Mouse (Mus musculus) forebrain, embryonic 15.5 days (tissue): ENCODE measurements at regions not wholly inside any gene's neighbourhood (a gene's known extent, or its start where the extent isn't known, plus 50 kb on each side); places are given as distances from the start of the nearest gene placed in this dataset.

Experiments
- ATAC-seq: fragments of 200-750 bp; cut with Nextera tagmentation; replicated peaks from 2 replicates; pipeline ENCODE4 v1.8.0; 2017; ENCODE audit warnings: mild to moderate bottlenecking, moderate TSS enrichment, moderate library complexity
- H3K27ac ChIP-seq: fragments of 300-500 bp; sonication (generic); replicated peaks from 2 replicates; pipeline ENCODE4 v1.5.1; 2015; ENCODE audit warnings: mild to moderate bottlenecking, inconsistent platforms
- H3K27me3 ChIP-seq: fragments of 300-500 bp; sonication (generic); 2 replicates; pipeline ENCODE4 v1.6.1; 2015; ENCODE audit warnings: inconsistent platforms
- H3K36me3 ChIP-seq: fragments of 300-500 bp; sonication (generic); 2 replicates; pipeline ENCODE4 v1.6.1; 2015; ENCODE audit warnings: mild to moderate bottlenecking, inconsistent platforms
- H3K4me1 ChIP-seq: fragments of 300-500 bp; sonication (generic); 2 replicates; pipeline ENCODE4 v1.6.1; 2015; ENCODE audit warnings: inconsistent platforms
- H3K4me2 ChIP-seq: fragments of 300-500 bp; sonication (generic); replicated peaks from 2 replicates; pipeline ENCODE4 v1.6.1; 2015; ENCODE audit warnings: mild to moderate bottlenecking, inconsistent platforms
- H3K4me3 ChIP-seq: fragments of 300-500 bp; sonication (generic); 2 replicates; pipeline ENCODE4 v1.5.1; 2015; ENCODE audit warnings: mild to moderate bottlenecking, inconsistent platforms
- H3K9ac ChIP-seq: fragments of 300-500 bp; sonication (generic); replicated peaks from 2 replicates; pipeline ENCODE4 v1.6.1; 2015; ENCODE audit warnings: mild to moderate bottlenecking, inconsistent platforms
- H3K9me3 ChIP-seq: fragments of 300-500 bp; sonication (generic); 2 replicates; pipeline ENCODE4 v1.6.1; 2016; ENCODE audit warnings: inconsistent platforms
- WGBS: fragments of 180-500 bp; shearing (Covaris S2); methylation state at CpG from one replicate; pipeline ENCODE4 v1.1.7; 2015; ENCODE audit warnings: mixed read lengths; 5-methylcytosine and 5-hydroxymethylcytosine counted together

- no peaks in the 10 kb centered on the region for H3K27me3 ChIP-seq
- no peaks in the 10 kb centered on the region for H3K36me3 ChIP-seq
- H3K4me1 ChIP-seq, result no peaks in the 10 kb centered on the region
- H3K9ac ChIP-seq, result no peak overlapping the region
- H3K27ac ChIP-seq, result no peak overlapping the region
- no peak overlapping the region for H3K4me3 ChIP-seq
- ATAC-seq, result no peak
- H3K9me3 ChIP-seq, result no peaks in the 10 kb centered on the region
- no peak overlapping the region for H3K4me2 ChIP-seq
Observed at GRCm38 (mm10) chr8:50180682-50181081, 1336.9 kb upstream of the Tenm3 start.

DNA sequence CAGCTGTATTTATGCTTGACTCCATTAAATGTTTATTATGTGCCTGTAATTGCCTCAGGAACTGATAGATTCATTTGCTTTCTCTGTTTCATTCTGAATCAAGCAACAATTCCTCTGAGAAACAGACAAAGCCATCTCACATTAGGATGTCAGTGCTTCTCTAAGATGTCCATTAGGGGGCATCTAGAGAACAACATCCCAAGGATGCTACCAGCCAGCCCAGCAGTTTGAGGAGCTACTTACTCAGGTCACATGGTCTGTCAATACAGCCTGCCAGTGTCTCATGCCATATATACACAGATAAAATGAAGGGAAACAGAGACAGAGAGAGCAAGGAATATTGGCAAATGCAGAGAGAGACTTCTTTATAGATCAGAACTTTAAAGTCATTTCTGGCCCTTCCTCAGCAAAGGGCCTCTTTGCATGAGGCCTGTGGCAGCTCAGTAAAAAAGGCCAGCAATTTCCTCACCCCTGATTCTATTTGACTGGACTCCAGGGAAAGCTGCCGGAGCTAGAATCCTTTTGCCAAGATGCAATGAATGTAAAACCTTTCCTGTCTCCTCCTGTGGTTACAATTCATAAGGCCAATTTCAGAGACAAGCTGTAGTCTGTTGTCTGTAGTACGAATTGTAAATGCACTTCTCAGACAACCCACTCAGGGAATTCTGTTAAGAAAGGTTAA is 1321.2 kb upstream of the Tenm3 start:
- no peaks in the 10 kb centered on the region for H3K36me3 ChIP-seq
- no peak overlapping the region for H3K4me2 ChIP-seq
- 59% methylated on average over 2 of the region's 2 CpGs for WGBS
- ATAC-seq, result no peak
- H3K9me3 ChIP-seq, result no peaks in the 10 kb centered on the region
- no peaks in the 10 kb centered on the region for H3K4me1 ChIP-seq
- no peak overlapping the region for H3K9ac ChIP-seq
- no peaks in the 10 kb centered on the region for H3K27me3 ChIP-seq
- H3K4me3 ChIP-seq, result no peak overlapping the region
- H3K27ac ChIP-seq, result no peak overlapping the region

DNA sequence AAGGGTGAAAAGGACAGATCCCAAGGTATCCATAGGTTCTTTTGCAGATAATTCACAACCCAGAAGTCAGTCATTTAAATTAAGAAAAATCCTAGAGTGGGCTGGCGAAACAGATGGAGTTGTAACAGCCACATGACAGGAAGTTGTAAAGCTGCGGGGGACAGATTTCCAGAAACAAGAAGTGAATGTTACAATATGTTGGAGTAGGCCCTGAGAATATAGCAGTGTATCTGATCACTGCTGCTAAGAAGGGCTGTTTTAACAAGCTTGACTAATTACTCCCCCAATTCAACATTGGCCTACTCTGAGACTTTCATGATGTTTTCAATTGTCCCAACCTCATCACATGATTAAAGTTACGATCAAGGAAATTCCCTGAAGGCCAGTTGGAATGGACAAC is 1317.3 kb upstream of the Tenm3 start:
- Histone ChIP-seq H3K4me3 (no peak overlapping the region), H3K9ac (no peak overlapping the region), H3K4me1 (no peaks in the 10 kb centered on the region), H3K27ac (no peak overlapping the region), H3K9me3 (no peaks in the 10 kb centered on the region), H3K27me3 (no peaks in the 10 kb centered on the region), H3K36me3 (no peaks in the 10 kb centered on the region), H3K4me2 (no peak overlapping the region)
- no peak; the same call in 1 of the 2 replicates for ATAC-seq
- 83% methylated on average over 3 of the region's 3 CpGs for WGBS

GRCm38 (mm10) chr8:50160326-50160725 is 1316.6 kb upstream of the Tenm3 start:
- no peaks in the 10 kb centered on the region for H3K27me3 ChIP-seq
- H3K9me3 ChIP-seq, result no peaks in the 10 kb centered on the region
- H3K36me3 ChIP-seq, result no peaks in the 10 kb centered on the region
- 66% methylated on average over 5 of the region's 5 CpGs for WGBS
- H3K9ac ChIP-seq, result no peak overlapping the region
- peak; percentile 58 for ATAC-seq
- no peak overlapping the region for H3K4me3 ChIP-seq
- no peak overlapping the region for H3K4me2 ChIP-seq
- no peak overlapping the region for H3K27ac ChIP-seq
- no peaks in the 10 kb centered on the region for H3K4me1 ChIP-seq

GRCm38 (mm10) chr8:50139876-50140275 is 1296.1 kb upstream of the Tenm3 start:
- no peak overlapping the region for H3K4me2 ChIP-seq
- H3K9me3 ChIP-seq, result no peaks in the 10 kb centered on the region
- no peaks in the 10 kb centered on the region for H3K36me3 ChIP-seq
- H3K4me3 ChIP-seq, result no peak overlapping the region
- 84% methylated on average over 3 of the region's 3 CpGs for WGBS
- H3K9ac ChIP-seq, result no peak overlapping the region
- H3K4me1 ChIP-seq, result no peaks in the 10 kb centered on the region
- no peak overlapping the region for H3K27ac ChIP-seq
- ATAC-seq, result no peak
- no peaks in the 10 kb centered on the region for H3K27me3 ChIP-seq

GRCm38 (mm10) chr8:50120041-50120440 is 1276.3 kb upstream of the Tenm3 start:
- no peaks in the 10 kb centered on the region for H3K4me1 ChIP-seq
- WGBS, result 81% methylated on average over 9 of the region's 9 CpGs
- no peak overlapping the region for H3K27ac ChIP-seq
- ATAC-seq, result no peak
- no peak overlapping the region for H3K4me2 ChIP-seq
- no peaks in the 10 kb centered on the region for H3K9me3 ChIP-seq
- no peak overlapping the region for H3K9ac ChIP-seq
- H3K36me3 ChIP-seq, result no peaks in the 10 kb centered on the region
- no peaks in the 10 kb centered on the region for H3K27me3 ChIP-seq
- no peak overlapping the region for H3K4me3 ChIP-seq

DNA sequence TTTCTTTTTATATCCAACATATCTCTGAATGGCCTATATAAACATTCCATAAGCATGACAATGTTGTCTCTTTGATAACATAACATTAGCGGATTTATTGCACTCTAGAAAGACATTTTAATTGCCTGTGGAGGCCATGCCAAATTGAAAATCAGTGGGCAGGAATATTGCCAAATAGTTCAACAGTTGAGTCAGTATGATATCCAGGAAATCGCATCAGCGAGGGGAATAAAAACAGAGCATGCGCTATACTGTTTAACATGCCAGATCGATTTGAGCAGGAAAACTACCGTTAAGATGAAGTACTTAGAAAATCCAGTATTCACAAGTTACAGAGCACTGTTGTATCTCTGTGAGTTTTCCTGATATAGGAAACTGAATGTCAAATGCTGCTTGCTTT is 1238.6 kb upstream of the Tenm3 start:
- Histone ChIP-seq H3K9me3 (no peaks in the 10 kb centered on the region), H3K36me3 (no peaks in the 10 kb centered on the region), H3K4me1 (0 out of 2 replicates have a peak, but pooled peaks cover 3% of the 10 kb centered on the region), H3K9ac (no peak overlapping the region), H3K4me2 (no peak overlapping the region), H3K27me3 (no peaks in the 10 kb centered on the region), H3K4me3 (no peak overlapping the region), H3K27ac (no peak overlapping the region)
- 55% methylated on average over 6 of the region's 6 CpGs for WGBS
- ATAC-seq, result no peak; the same call in 1 of the 2 replicates

GRCm38 (mm10) chr8:50037096-50037495 is 1193.3 kb upstream of the Tenm3 start:
- no peak for ATAC-seq
- 73% methylated on average over 2 of the region's 2 CpGs for WGBS
- Histone ChIP-seq H3K4me2 (no peak overlapping the region), H3K9me3 (no peaks in the 10 kb centered on the region), H3K9ac (no peak overlapping the region), H3K4me1 (no peaks in the 10 kb centered on the region), H3K4me3 (no peak overlapping the region), H3K27me3 (no peaks in the 10 kb centered on the region), H3K27ac (no peak overlapping the region), H3K36me3 (no peaks in the 10 kb centered on the region)

GRCm38 (mm10) chr8:50027544-50027943 is 1183.8 kb upstream of the Tenm3 start:
- Histone ChIP-seq H3K27ac (no peak overlapping the region), H3K4me1 (no peaks in the 10 kb centered on the region), H3K36me3 (no peaks in the 10 kb centered on the region), H3K9me3 (no peaks in the 10 kb centered on the region), H3K4me2 (no peak overlapping the region), H3K27me3 (no peaks in the 10 kb centered on the region), H3K4me3 (no peak overlapping the region), H3K9ac (no peak overlapping the region)
- WGBS, result 82% methylated on average over 6 of the region's 6 CpGs
- ATAC-seq, result no peak

- H3K27me3 ChIP-seq, result no peaks in the 10 kb centered on the region
- WGBS, result 49% methylated on average over 3 of the region's 3 CpGs
- H3K36me3 ChIP-seq, result no peaks in the 10 kb centered on the region
- no peak overlapping the region for H3K27ac ChIP-seq
- H3K4me3 ChIP-seq, result no peak overlapping the region
- H3K9me3 ChIP-seq, result no peaks in the 10 kb centered on the region
- no peak overlapping the region for H3K4me2 ChIP-seq
- no peak for ATAC-seq
- H3K9ac ChIP-seq, result no peak overlapping the region
- H3K4me1 ChIP-seq, result no peaks in the 10 kb centered on the region
Observed at GRCm38 (mm10) chr8:50007546-50007945, 1163.8 kb upstream of the Tenm3 start.

- H3K36me3 ChIP-seq, result no peaks in the 10 kb centered on the region
- no peak overlapping the region for H3K4me2 ChIP-seq
- H3K27me3 ChIP-seq, result no peaks in the 10 kb centered on the region
- no peak overlapping the region for H3K4me3 ChIP-seq
- H3K27ac ChIP-seq, result no peak overlapping the region
- H3K9ac ChIP-seq, result no peak overlapping the region
- 50% methylated on average over 1 of the region's 1 CpGs for WGBS
- H3K4me1 ChIP-seq, result no peaks in the 10 kb centered on the region
- ATAC-seq, result no peak
- H3K9me3 ChIP-seq, result no peaks in the 10 kb centered on the region
Observed at GRCm38 (mm10) chr8:50004254-50004653, 1160.5 kb upstream of the Tenm3 start.

GRCm38 (mm10) chr8:50003641-50004040 is 1159.9 kb upstream of the Tenm3 start:
- no peaks in the 10 kb centered on the region for H3K36me3 ChIP-seq
- no peak for ATAC-seq
- 65% methylated on average over 2 of the region's 2 CpGs for WGBS
- no peak overlapping the region for H3K4me3 ChIP-seq
- H3K9me3 ChIP-seq, result no peaks in the 10 kb centered on the region
- H3K27me3 ChIP-seq, result no peaks in the 10 kb centered on the region
- H3K27ac ChIP-seq, result no peak overlapping the region
- H3K4me1 ChIP-seq, result no peaks in the 10 kb centered on the region
- no peak overlapping the region for H3K9ac ChIP-seq
- H3K4me2 ChIP-seq, result no peak overlapping the region
